Mouse (Mus musculus) forebrain, embryonic 12.5 days (tissue): ENCODE measurements around the gene Rheb. TPM values are rescaled to one million over a fixed set of nuclear protein-coding genes. Genes with fewer than 3 reads are reported as not detected.

Experiments used
- ATAC-seq: fragments of 200-750 bp; cut with Nextera tagmentation; 2 replicates; pipeline ENCODE4 v1.8.0; 2017; ENCODE audit warnings: moderate TSS enrichment; ENCODE audit not compliant: low FRiP score
- H3K27ac ChIP-seq: fragments of 300-500 bp; sonication (generic); 2 replicates; pipeline ENCODE4 v1.5.1; 2016; ENCODE audit warnings: mild to moderate bottlenecking
- H3K27me3 ChIP-seq: fragments of 300-500 bp; sonication (generic); 2 replicates; pipeline ENCODE4 v1.6.1; 2016; ENCODE audit warnings: mild to moderate bottlenecking
- H3K36me3 ChIP-seq: fragments of 300-500 bp; sonication (generic); replicated peaks from 2 replicates; pipeline ENCODE4 v1.6.1; 2016; ENCODE audit warnings: mild to moderate bottlenecking
- H3K4me1 ChIP-seq: fragments of 300-500 bp; sonication (generic); 2 replicates; pipeline ENCODE4 v1.6.1; 2016
- H3K4me2 ChIP-seq: fragments of 300-500 bp; sonication (generic); 2 replicates; pipeline ENCODE4 v1.6.1; 2016; ENCODE audit warnings: mild to moderate bottlenecking, moderate library complexity
- H3K4me3 ChIP-seq: fragments of 300-500 bp; sonication (generic); replicated peaks from 2 replicates; pipeline ENCODE4 v1.5.1; 2016; ENCODE audit warnings: mild to moderate bottlenecking
- H3K9ac ChIP-seq: fragments of 300-500 bp; sonication (generic); 2 replicates; pipeline ENCODE4 v1.6.1; 2016; ENCODE audit warnings: mild to moderate bottlenecking
- H3K9me3 ChIP-seq: fragments of 300-500 bp; sonication (generic); 2 replicates; pipeline ENCODE4 v1.6.1; 2016
- WGBS: fragments of 180-500 bp; shearing (Covaris S2); methylation state at CpG from one replicate; pipeline ENCODE4 v1.1.7; 2016; 5-methylcytosine and 5-hydroxymethylcytosine counted together
- polyA plus RNA-seq: library from polyadenylated mRNA; unstranded; fragments of >200 nt; fragmentation: Nextera tagmentation; extraction: Ambion mirVana; gene quantifications from 2 replicates; pipeline ENCODE4 v1.2.1, GENCODE M21; 2016

Rheb gene
- 188 and 201 TPM in 2 replicates for polyA plus RNA-seq

DNA sequence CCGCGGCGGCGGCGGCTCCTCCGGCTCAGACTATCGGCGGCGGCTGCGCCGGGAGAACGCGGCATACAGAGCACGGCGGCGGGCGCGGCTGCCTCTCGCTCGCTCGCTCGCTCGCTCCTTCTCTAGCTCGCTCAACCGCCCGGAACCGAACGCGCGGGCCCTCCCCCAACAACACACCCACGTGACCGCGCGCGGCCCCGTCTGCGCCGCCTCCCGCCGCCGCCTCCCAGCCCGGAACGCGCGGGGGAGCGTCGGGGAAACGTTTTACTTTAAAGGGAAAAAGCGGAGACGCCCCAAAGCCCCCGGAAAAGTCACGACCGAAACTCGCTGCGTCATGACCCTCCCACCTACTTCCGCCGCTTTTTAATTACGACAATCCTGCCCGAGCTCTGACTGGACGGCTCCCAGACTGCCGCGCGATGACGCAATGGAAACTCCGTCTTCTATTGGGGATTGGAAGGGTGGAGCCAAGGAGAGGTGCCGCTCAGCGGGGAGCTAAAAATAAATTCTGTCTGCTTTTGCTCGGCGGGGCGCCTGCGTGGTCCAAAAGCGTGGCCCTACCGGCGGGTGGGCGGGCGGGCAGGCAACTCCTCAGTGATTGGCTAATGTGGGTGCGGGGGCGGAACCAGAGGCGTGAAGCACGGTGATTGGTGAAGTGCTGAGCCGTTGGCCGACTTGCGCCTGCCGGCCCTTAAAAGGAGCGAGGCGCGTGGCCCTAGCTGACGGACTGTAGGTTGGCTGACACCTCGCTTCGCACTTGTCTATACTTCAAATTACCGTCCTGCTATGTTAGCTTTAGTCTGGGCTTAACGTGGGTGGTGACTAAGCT lies at the start of gene Rheb:
Rheb (minus strand) TSS at position 351 of the 829 bp plus-strand sequence.
- Histone ChIP-seq H3K27me3 (no peaks in the 10 kb centered on the region), H3K4me1 (peaks cover 30% of the 10 kb centered on the region), H3K4me3 (peak within 1 kb of the TSS; percentile 95), H3K36me3 (no peaks in the 10 kb centered on the region), H3K9me3 (no peaks in the 10 kb centered on the region), H3K4me2 (peak within 1 kb of the TSS; percentile 81), H3K27ac (peak within 1 kb of the TSS; percentile 98), H3K9ac (peak within 1 kb of the TSS; percentile 92)
- ATAC-seq, result peak; percentile 97
- WGBS, result under 1% methylated on average over 86 of the region's 92 CpGs

DNA sequence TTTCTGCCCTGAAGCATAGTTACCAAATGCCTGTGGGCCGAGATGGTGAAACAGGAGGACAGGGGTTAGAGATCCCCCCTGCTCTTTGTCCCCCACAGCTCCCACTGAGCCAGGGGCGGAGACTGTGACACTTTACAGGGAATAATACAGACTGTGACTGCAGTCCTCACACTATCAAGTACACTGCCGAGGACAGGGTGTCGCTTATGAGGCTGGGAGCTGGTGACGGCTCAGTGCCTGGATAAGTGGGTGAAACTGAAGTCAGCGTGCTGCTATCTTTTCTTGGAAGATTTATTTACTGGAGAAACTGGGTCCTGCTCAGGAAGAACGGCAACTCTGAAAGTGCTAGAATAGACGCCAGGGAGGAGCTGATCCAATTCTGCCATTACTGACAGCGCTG lies 47.4 kb upstream of the Rheb start:
- no peak overlapping the region for H3K4me3 ChIP-seq
- ATAC-seq, result no peak
- no peak overlapping the region for H3K27ac ChIP-seq
- H3K36me3 ChIP-seq, result peaks cover 34% of the 10 kb centered on the region
- no peaks in the 10 kb centered on the region for H3K9me3 ChIP-seq
- no peaks in the 10 kb centered on the region for H3K4me1 ChIP-seq
- H3K4me2 ChIP-seq, result no peak overlapping the region
- no peaks in the 10 kb centered on the region for H3K27me3 ChIP-seq
- 74% methylated on average over 9 of the region's 9 CpGs for WGBS
- H3K9ac ChIP-seq, result no peak overlapping the region

- Histone ChIP-seq H3K4me3 (no peak overlapping the region), H3K4me2 (no peak overlapping the region), H3K9ac (no peak overlapping the region), H3K27me3 (no peaks in the 10 kb centered on the region), H3K4me1 (no peaks in the 10 kb centered on the region), H3K27ac (no peak overlapping the region), H3K9me3 (no peaks in the 10 kb centered on the region), H3K36me3 (peaks cover 37% of the 10 kb centered on the region)
- no peak for ATAC-seq
- WGBS, result 91% methylated on average over 11 of the region's 11 CpGs
Observed at GRCm38 (mm10) chr5:24888874-24889591, 46.6 kb upstream of the Rheb start.

GRCm38 (mm10) chr5:24887271-24887670 lies 44.8 kb upstream of the Rheb start:
- no peak overlapping the region for H3K4me3 ChIP-seq
- no peaks in the 10 kb centered on the region for H3K27me3 ChIP-seq
- no peak for ATAC-seq
- H3K4me1 ChIP-seq, result no peaks in the 10 kb centered on the region
- H3K9ac ChIP-seq, result no peak overlapping the region
- H3K27ac ChIP-seq, result no peak overlapping the region
- no peak overlapping the region for H3K4me2 ChIP-seq
- 85% methylated on average over 8 of the region's 8 CpGs for WGBS
- peaks cover 40% of the 10 kb centered on the region for H3K36me3 ChIP-seq
- H3K9me3 ChIP-seq, result no peaks in the 10 kb centered on the region

GRCm38 (mm10) chr5:24878713-24879112 lies 36.3 kb upstream of the Rheb start:
- H3K27ac ChIP-seq, result no peak overlapping the region
- no peaks in the 10 kb centered on the region for H3K9me3 ChIP-seq
- H3K27me3 ChIP-seq, result no peaks in the 10 kb centered on the region
- no peak overlapping the region for H3K9ac ChIP-seq
- no peak overlapping the region for H3K4me2 ChIP-seq
- H3K36me3 ChIP-seq, result peaks cover 49% of the 10 kb centered on the region
- 91% methylated on average over 4 of the region's 4 CpGs for WGBS
- no peak overlapping the region for H3K4me3 ChIP-seq
- ATAC-seq, result no peak
- H3K4me1 ChIP-seq, result no peaks in the 10 kb centered on the region

DNA sequence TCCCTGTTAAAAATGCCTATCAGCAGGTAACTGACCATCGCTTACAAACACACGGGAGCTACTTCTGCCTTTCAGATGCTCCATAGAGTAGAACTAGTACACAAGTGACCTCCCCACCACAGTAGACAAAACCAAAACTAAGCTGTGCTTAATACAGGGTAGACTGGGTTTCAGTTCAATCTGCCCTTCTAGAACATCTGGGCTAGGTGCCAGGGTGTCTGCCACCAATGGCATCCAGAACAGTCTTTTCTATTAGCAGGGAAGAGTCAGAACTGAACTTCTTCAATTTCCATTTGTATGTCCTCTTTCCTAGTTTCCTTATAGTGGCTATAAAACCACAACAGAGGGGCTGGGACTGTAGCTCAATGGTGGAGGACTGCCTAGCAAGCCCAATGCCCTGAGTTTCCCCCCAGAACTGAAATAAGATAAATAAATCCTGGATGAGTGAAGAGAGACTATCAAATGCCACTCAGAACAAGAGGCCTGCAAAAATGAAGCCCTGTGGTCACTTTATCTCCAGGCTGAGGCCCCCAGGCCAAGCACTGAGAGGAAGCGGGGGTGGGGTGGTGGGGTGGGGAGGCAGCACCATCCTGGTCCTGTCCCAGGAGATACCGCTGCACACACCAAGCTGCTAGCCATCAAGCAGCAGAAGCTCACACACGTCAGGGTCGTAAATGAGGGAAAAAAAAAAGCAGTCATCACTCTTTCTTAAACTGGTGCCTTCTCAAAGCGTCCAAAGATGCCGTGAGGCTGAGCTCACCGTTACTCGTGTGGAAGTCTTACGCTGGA lies 35.6 kb upstream of the Rheb start:
- H3K4me2 ChIP-seq, result no peak overlapping the region
- peaks cover 47% of the 10 kb centered on the region for H3K36me3 ChIP-seq
- H3K27me3 ChIP-seq, result no peaks in the 10 kb centered on the region
- H3K27ac ChIP-seq, result no peak overlapping the region
- H3K4me1 ChIP-seq, result no peaks in the 10 kb centered on the region
- H3K4me3 ChIP-seq, result no peak overlapping the region
- H3K9ac ChIP-seq, result no peak overlapping the region
- ATAC-seq, result no peak
- H3K9me3 ChIP-seq, result no peaks in the 10 kb centered on the region
- WGBS, result 92% methylated on average over 11 of the region's 11 CpGs

DNA sequence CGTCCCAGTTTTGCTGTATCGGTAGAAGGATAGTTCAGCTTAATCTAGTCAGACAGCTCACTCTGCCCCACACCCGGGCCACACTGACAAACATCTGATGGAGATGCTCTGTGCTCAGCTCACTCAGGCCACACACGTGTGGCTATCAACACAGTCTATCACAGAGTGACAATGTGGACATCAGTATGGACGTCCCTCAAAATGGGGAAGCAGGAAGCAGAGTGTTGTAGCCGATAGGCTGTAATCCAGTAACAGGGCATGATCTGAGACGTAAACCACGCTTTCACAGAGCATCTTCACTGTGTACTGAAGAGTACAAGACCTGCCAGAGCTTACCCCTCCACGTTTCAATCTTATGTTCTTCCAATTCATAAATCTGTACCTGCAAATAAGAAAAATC lies 34.2 kb upstream of the Rheb start:
- no peak overlapping the region for H3K4me2 ChIP-seq
- H3K27me3 ChIP-seq, result no peaks in the 10 kb centered on the region
- peaks cover 53% of the 10 kb centered on the region for H3K36me3 ChIP-seq
- no peak overlapping the region for H3K27ac ChIP-seq
- 94% methylated on average over 9 of the region's 9 CpGs for WGBS
- no peak for ATAC-seq
- H3K4me1 ChIP-seq, result no peaks in the 10 kb centered on the region
- H3K4me3 ChIP-seq, result no peak overlapping the region
- H3K9ac ChIP-seq, result no peak overlapping the region
- H3K9me3 ChIP-seq, result no peaks in the 10 kb centered on the region

GRCm38 (mm10) chr5:24874111-24874510 lies 31.7 kb upstream of the Rheb start:
- no peak overlapping the region for H3K4me3 ChIP-seq
- no peaks in the 10 kb centered on the region for H3K9me3 ChIP-seq
- no peaks in the 10 kb centered on the region for H3K27me3 ChIP-seq
- peaks cover 38% of the 10 kb centered on the region for H3K36me3 ChIP-seq
- H3K4me2 ChIP-seq, result no peak overlapping the region
- no peak overlapping the region for H3K9ac ChIP-seq
- 89% methylated on average over 4 of the region's 4 CpGs for WGBS
- ATAC-seq, result no peak
- H3K27ac ChIP-seq, result no peak overlapping the region
- peaks cover 4% of the 10 kb centered on the region; the same call in 1 of the 2 replicates for H3K4me1 ChIP-seq

- Histone ChIP-seq H3K27ac (no peak overlapping the region), H3K9me3 (no peaks in the 10 kb centered on the region), H3K36me3 (peaks cover 33% of the 10 kb centered on the region), H3K4me1 (peaks cover 4% of the 10 kb centered on the region; the same call in 1 of the 2 replicates), H3K4me3 (no peak overlapping the region), H3K4me2 (no peak overlapping the region), H3K27me3 (no peaks in the 10 kb centered on the region), H3K9ac (no peak overlapping the region)
- 79% methylated on average over 6 of the region's 6 CpGs for WGBS
- ATAC-seq, result no peak
Observed at GRCm38 (mm10) chr5:24873221-24873620, 30.8 kb upstream of the Rheb start.

DNA sequence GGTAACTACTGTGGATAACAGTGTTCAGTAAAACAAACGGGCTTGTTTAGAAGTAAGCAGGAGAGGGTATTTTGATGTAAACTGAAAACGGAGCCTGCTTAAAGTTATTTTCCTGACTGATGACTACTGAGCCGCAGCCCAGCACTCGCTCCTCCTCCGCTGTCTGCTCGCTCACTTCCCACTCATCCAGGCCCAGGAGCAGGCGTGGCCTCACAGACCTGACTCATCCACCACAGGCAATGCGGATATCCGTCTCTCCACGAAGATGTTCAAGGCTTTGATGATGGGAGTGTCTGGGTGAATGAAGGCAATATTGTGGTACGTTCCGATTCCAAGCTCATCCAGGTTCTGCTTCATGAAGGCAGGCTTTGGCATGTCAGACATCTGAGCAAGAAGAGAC lies 28.9 kb upstream of the Rheb start:
- WGBS, result 93% methylated on average over 12 of the region's 12 CpGs

GRCm38 (mm10) chr5:24869796-24870289 lies 27.4 kb upstream of the Rheb start:
- peaks cover 30% of the 10 kb centered on the region for H3K36me3 ChIP-seq
- H3K9ac ChIP-seq, result no peak overlapping the region
- H3K4me1 ChIP-seq, result peaks cover 4% of the 10 kb centered on the region; the same call in 1 of the 2 replicates
- ATAC-seq, result 0 out of 2 replicates have a peak, but pooled peaks have one; percentile 14
- no peak overlapping the region for H3K4me2 ChIP-seq
- no peaks in the 10 kb centered on the region for H3K27me3 ChIP-seq
- H3K9me3 ChIP-seq, result no peaks in the 10 kb centered on the region
- WGBS, result 73% methylated on average over 11 of the region's 11 CpGs
- no peak overlapping the region for H3K4me3 ChIP-seq
- H3K27ac ChIP-seq, result no peak overlapping the region

More for the DNA sequence above, 28.9 kb upstream of the Rheb start:
- H3K9me3 ChIP-seq, result no peaks in the 10 kb centered on the region
- H3K4me2 ChIP-seq, result no peak overlapping the region
- H3K4me3 ChIP-seq, result no peak overlapping the region
- no peak overlapping the region for H3K9ac ChIP-seq
- H3K27me3 ChIP-seq, result no peaks in the 10 kb centered on the region
- H3K36me3 ChIP-seq, result peaks cover 36% of the 10 kb centered on the region
- H3K27ac ChIP-seq, result no peak overlapping the region
- no peak for ATAC-seq
- peaks cover 4% of the 10 kb centered on the region; the same call in 1 of the 2 replicates for H3K4me1 ChIP-seq

DNA sequence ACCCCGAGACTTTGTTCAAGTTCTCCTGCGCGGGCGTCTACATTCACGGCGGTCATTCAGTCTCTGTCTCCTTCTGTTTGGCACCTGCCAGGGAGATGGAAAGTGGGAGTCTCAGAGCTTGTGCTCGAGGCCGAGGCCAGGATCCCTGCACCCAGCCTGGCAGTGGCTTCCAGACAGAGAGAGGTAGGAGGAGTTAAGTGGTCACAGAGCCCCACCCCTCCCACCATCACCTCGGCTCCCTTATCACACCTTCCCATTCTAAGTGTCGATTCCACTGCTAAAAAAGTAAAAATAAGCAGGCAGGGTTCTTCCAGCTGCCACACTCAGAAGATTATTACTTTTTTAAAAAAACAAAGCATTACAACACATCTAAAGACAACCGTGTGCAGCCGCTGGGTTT lies 21.4 kb upstream of the Rheb start:
- Histone ChIP-seq H3K4me2 (no peak overlapping the region), H3K9me3 (no peaks in the 10 kb centered on the region), H3K27me3 (no peaks in the 10 kb centered on the region), H3K36me3 (peaks cover 53% of the 10 kb centered on the region), H3K9ac (no peak overlapping the region), H3K4me3 (no peak overlapping the region), H3K4me1 (no peaks in the 10 kb centered on the region), H3K27ac (no peak overlapping the region)
- 89% methylated on average over 12 of the region's 12 CpGs for WGBS
- no peak for ATAC-seq
